Comparison of ENCODE assay signal across 18 mouse cellular contexts in the genomic region with DNA sequence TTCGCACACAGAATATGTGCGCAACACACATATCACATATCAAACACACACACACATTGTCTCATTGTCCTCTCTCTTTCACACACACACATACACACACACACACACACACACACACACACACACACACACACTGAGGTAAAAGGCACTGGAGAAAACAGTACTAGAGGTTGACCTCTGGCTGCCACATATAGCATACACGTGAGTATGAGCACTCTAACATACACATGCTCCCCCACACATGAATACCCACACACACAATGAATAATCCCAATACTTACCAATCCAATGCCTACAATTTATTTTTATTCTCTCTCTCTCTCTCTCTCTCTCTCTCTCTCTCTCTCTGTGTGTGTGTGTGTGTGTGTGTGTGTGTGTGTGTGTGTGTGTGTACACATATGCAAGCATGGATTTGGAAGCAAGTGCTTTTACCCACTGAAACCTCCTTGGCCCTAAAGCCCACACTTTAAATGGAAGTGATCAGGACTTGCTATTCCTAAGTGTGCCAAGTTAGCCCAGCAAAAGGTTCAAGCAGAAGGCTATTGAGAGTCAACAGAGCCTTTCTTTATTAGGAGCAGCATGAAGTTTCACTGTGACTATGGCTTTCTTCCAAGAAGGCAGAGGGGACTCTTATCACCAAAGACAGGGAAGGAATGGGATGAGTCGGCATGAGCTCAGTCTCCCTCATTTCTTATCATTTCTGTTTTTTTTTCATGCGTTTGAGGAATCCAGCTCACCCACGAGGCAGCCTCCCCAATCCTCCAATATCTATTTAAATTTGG. TPM values are rescaled to one million over a fixed set of nuclear protein-coding genes. Genes with fewer than 3 reads are reported as not detected.
DNase-seq lines count a peak whose midpoint lies in the region; ATAC-seq and TF ChIP-seq lines count a peak whose summit lies in the region.
"Had no signal": no experiment of that assay in that cellular context is flagged by ENCODE, and none has a peak within 500 bp of the region (broad histone marks: within the 10 kb centered on the region; RNA-seq: fewer than 3 reads in every experiment).

No protein-coding gene starts in this region.

- no peak for TF ChIP-seq CTCF in midbrain, postnatal 0 days (IDR thresholded peaks at IDR 0.05)
- TF ChIP-seq CTCF in bone marrow, adult 2 months (IDR thresholded peaks at IDR 0.05; ENCODE audit: control insufficient read depth, insufficient read depth, low read length) = no peak
- TF ChIP-seq CTCF in left cerebral cortex, adult 2 months (IDR thresholded peaks at IDR 0.05) = no peak

- peak; percentile 30 for DNase-seq in midbrain, postnatal 0 days (ENCODE audit: low spot score)
- no peak for DNase-seq in liver, embryonic 11.5 days (ENCODE audit: low spot score)
- peak; percentile 54 for DNase-seq in spleen, postnatal 10 days (ENCODE audit: low spot score in 2 of 2)
- DNase-seq in left cerebral cortex, adult 2 months (ENCODE audit: extremely low spot score in 1 of 2, low spot score in 2 of 2) = no peak
- DNase-seq in layer of hippocampus, adult 9-11 months = no peak
- DNase-seq: adrenal gland, postnatal 10 days; cerebellum, adult 11 months; forebrain, postnatal 0 days; gastrocnemius, postnatal 14 days; kidney, adult 2 months; kidney, postnatal 36 days; lung, postnatal 4 days; right cerebral cortex, adult 18-20 months had no signal

- H3K4me2 ChIP-seq in midbrain, postnatal 0 days (ENCODE audit: low read depth, low read length, poor library complexity, severe bottlenecking) = no peak overlapping the region
- no peak overlapping the region for H3K4me2 ChIP-seq in midbrain, embryonic 13.5 days (replicated peaks)
- peak overlapping the region; percentile 14 for H3K4me2 ChIP-seq in liver, embryonic 11.5 days
- H3K4me2 ChIP-seq: hindbrain, embryonic 15.5 days; neural tube, embryonic 13.5 days had no signal

- intact Hi-C loops in left cerebral cortex, adult 2 months (cut with DNase I) = no loop called here

- H3K27me3 ChIP-seq in midbrain, postnatal 0 days (ENCODE audit: insufficient read depth, low read length) = no peaks in the 10 kb centered on the region
- no peaks in the 10 kb centered on the region for H3K27me3 ChIP-seq in midbrain, embryonic 13.5 days
- H3K27me3 ChIP-seq in liver, embryonic 11.5 days (replicated peaks; ENCODE audit: control insufficient read depth, insufficient read depth, low read length) = no peaks in the 10 kb centered on the region
- H3K27me3 ChIP-seq: hindbrain, embryonic 15.5 days; neural tube, embryonic 13.5 days had no signal

- no peaks in the 10 kb centered on the region for H3K9me3 ChIP-seq in midbrain, postnatal 0 days (ENCODE audit: low read length)
- H3K9me3 ChIP-seq in midbrain, embryonic 13.5 days = no peaks in the 10 kb centered on the region
- no peaks in the 10 kb centered on the region for H3K9me3 ChIP-seq in liver, embryonic 11.5 days (ENCODE audit: control insufficient read depth, low read length)
- H3K9me3 ChIP-seq: hindbrain, embryonic 15.5 days; neural tube, embryonic 13.5 days had no signal

- no peaks in the 10 kb centered on the region for H3K4me1 ChIP-seq in midbrain, postnatal 0 days (ENCODE audit: insufficient read depth, low read length)
- no peaks in the 10 kb centered on the region for H3K4me1 ChIP-seq in midbrain, embryonic 13.5 days (replicated peaks)
- no peaks in the 10 kb centered on the region for H3K4me1 ChIP-seq in bone marrow, adult 2 months (ENCODE audit: control insufficient read depth, insufficient read depth, low read length)
- peaks cover 18% of the 10 kb centered on the region for H3K4me1 ChIP-seq in liver, embryonic 11.5 days (replicated peaks; ENCODE audit: control insufficient read depth, insufficient read depth, low read length)
- H3K4me1 ChIP-seq: hindbrain, embryonic 15.5 days; neural tube, embryonic 13.5 days had no signal

- no peak overlapping the region for H3K4me3 ChIP-seq in midbrain, postnatal 0 days (ENCODE audit: low read depth, low read length)
- H3K4me3 ChIP-seq in midbrain, embryonic 13.5 days (replicated peaks) = no peak overlapping the region
- H3K4me3 ChIP-seq in bone marrow, adult 2 months (replicated peaks; ENCODE audit: control insufficient read depth, low read depth, low read length) = no peak overlapping the region
- no peak overlapping the region for H3K4me3 ChIP-seq in liver, embryonic 11.5 days (ENCODE audit: low read depth, low read length)
- H3K4me3 ChIP-seq in left cerebral cortex, adult 2 months = no peak overlapping the region
- H3K4me3 ChIP-seq: hindbrain, embryonic 15.5 days; neural tube, embryonic 13.5 days had no signal

- no peak for TF ChIP-seq POLR2A in bone marrow, adult 2 months (IDR thresholded peaks at IDR 0.05; ENCODE audit: borderline replicate concordance, control insufficient read depth, low read depth, low read length)

- 77% methylated on average over 6 of the region's 6 CpGs for WGBS in midbrain, postnatal 0 days
- WGBS in midbrain, embryonic 13.5 days = 86% methylated on average over 6 of the region's 6 CpGs
- WGBS in bone marrow, adult 2 months = 64% methylated on average over 6 of the region's 6 CpGs
- WGBS in liver, embryonic 11.5 days = 54% methylated on average over 6 of the region's 6 CpGs

- no peak overlapping the region for H3K27ac ChIP-seq in midbrain, postnatal 0 days (ENCODE audit: low read depth, low read length)
- no peak overlapping the region for H3K27ac ChIP-seq in midbrain, embryonic 13.5 days
- peak overlapping the region; percentile 17; the same call in 1 of the 2 replicates for H3K27ac ChIP-seq in bone marrow, adult 2 months (ENCODE audit: control insufficient read depth, insufficient read depth, low read depth, low read length, poor library complexity)
- H3K27ac ChIP-seq in liver, embryonic 11.5 days (ENCODE audit: low read depth, low read length) = peak overlapping the region; percentile 35
- no peak overlapping the region for H3K27ac ChIP-seq in left cerebral cortex, adult 2 months
- H3K27ac ChIP-seq: hindbrain, embryonic 15.5 days; neural tube, embryonic 13.5 days had no signal

- no peak for ATAC-seq in midbrain, postnatal 0 days (ENCODE audit: low FRiP score)
- no peak for ATAC-seq in midbrain, embryonic 13.5 days
- ATAC-seq in liver, embryonic 11.5 days (replicated peaks; ENCODE audit: low FRiP score) = peak; percentile 63
- ATAC-seq: forebrain, postnatal 0 days had no signal

- H3K36me3 ChIP-seq in midbrain, postnatal 0 days (ENCODE audit: insufficient read depth, low read length) = no peaks in the 10 kb centered on the region
- H3K36me3 ChIP-seq in midbrain, embryonic 13.5 days = no peaks in the 10 kb centered on the region
- H3K36me3 ChIP-seq in liver, embryonic 11.5 days (ENCODE audit: control insufficient read depth, insufficient read depth, low read length) = no peaks in the 10 kb centered on the region
- H3K36me3 ChIP-seq: hindbrain, embryonic 15.5 days; neural tube, embryonic 13.5 days had no signal

- no peak overlapping the region for H3K9ac ChIP-seq in midbrain, postnatal 0 days (replicated peaks; ENCODE audit: low read length, poor library complexity, severe bottlenecking)
- no peak overlapping the region for H3K9ac ChIP-seq in midbrain, embryonic 13.5 days (replicated peaks)
- H3K9ac ChIP-seq in liver, embryonic 11.5 days (ENCODE audit: low read depth, low read length) = no peak overlapping the region; the same call in 1 of the 2 replicates
- H3K9ac ChIP-seq: forebrain, postnatal 0 days; hindbrain, embryonic 15.5 days; neural tube, embryonic 13.5 days had no signal

RNA-seq across cellular contexts. Expression of gene Mkrn1, which starts 8.9 kb away (rescaled TPM):
- total RNA-seq in midbrain, postnatal 0 days (2014; rRNA removed) = 201 and 269 TPM in 2 replicates
- polyA plus RNA-seq in midbrain, postnatal 0 days (2015; fragmentation: Nextera tagmentation; extraction: Ambion mirVana) = 232 and 238 TPM in 2 replicates
- 242 and 259 TPM in 2 replicates for polyA plus RNA-seq in midbrain, embryonic 13.5 days (2015; fragmentation: Nextera tagmentation; extraction: Ambion mirVana)
- 291 and 446 TPM in 2 replicates for polyA plus RNA-seq in bone marrow, adult 2 months (2011; ENCODE audit: insufficient read depth, insufficient read length, low replicate concordance, missing spikeins)
- polyA plus RNA-seq in liver, embryonic 11.5 days (2014; fragmentation: Nextera tagmentation; extraction: Ambion mirVana) = 50.8 and 53.5 TPM in 2 replicates
- total RNA-seq in left cerebral cortex, adult 2 months (2021) = 100 to 1,000 TPM; 132 to 136 TPM

RNA-seq across cellular contexts. Expression of gene Rab19, which starts 48.2 kb away (rescaled TPM):
- 0.24 TPM in 1 of 2 replicates, not detected in the other for total RNA-seq in midbrain, postnatal 0 days (2014; rRNA removed)
- polyA plus RNA-seq in midbrain, postnatal 0 days (2015; fragmentation: Nextera tagmentation; extraction: Ambion mirVana) = 0.25 TPM in 1 of 2 replicates, not detected in the other
- polyA plus RNA-seq in midbrain, embryonic 13.5 days (2015; fragmentation: Nextera tagmentation; extraction: Ambion mirVana) = 0.23 and 0.34 TPM in 2 replicates
- 2.3 and 2.9 TPM in 2 replicates for polyA plus RNA-seq in bone marrow, adult 2 months (2011; ENCODE audit: insufficient read depth, insufficient read length, low replicate concordance, missing spikeins)
- polyA plus RNA-seq in liver, embryonic 11.5 days (2014; fragmentation: Nextera tagmentation; extraction: Ambion mirVana) = 0.27 and 0.64 TPM in 2 replicates
- not detected for total RNA-seq in left cerebral cortex, adult 2 months (2021)
- total RNA-seq: forebrain, postnatal 0 days; gastrocnemius, postnatal 14 days had no signal
- polyA plus RNA-seq: cortical plate, adult 2 months; neural tube, embryonic 13.5 days had no signal

RNA-seq across cellular contexts. Expression of gene Slc37a3, which starts 51.7 kb away (rescaled TPM):
- total RNA-seq in midbrain, postnatal 0 days (2014; rRNA removed) = 38.1 and 46.8 TPM in 2 replicates
- 54.6 and 55.4 TPM in 2 replicates for polyA plus RNA-seq in midbrain, postnatal 0 days (2015; fragmentation: Nextera tagmentation; extraction: Ambion mirVana)
- 59.8 and 60.2 TPM in 2 replicates for polyA plus RNA-seq in midbrain, embryonic 13.5 days (2015; fragmentation: Nextera tagmentation; extraction: Ambion mirVana)
- 9.4 and 13.6 TPM in 2 replicates for polyA plus RNA-seq in bone marrow, adult 2 months (2011; ENCODE audit: insufficient read depth, insufficient read length, low replicate concordance, missing spikeins)
- 14.8 and 16.2 TPM in 2 replicates for polyA plus RNA-seq in liver, embryonic 11.5 days (2014; fragmentation: Nextera tagmentation; extraction: Ambion mirVana)
- total RNA-seq in left cerebral cortex, adult 2 months (2021) = 10 to 100 TPM; 68.1 to 73.1 TPM

Comparison
In these comparisons a context has a peak if more than half of its experiments do, and no peak if none do; other contexts are left out.
1. DNase-seq: peak in midbrain, postnatal 0 days (single experiment) and spleen, postnatal 10 days (2 of 2); none in liver, embryonic 11.5 days (single experiment), left cerebral cortex, adult 2 months (0 of 2) and layer of hippocampus, adult 9-11 months (single experiment).
2. H3K27ac ChIP-seq: peak in bone marrow, adult 2 months (single experiment) and liver, embryonic 11.5 days (single experiment); none in midbrain, postnatal 0 days (single experiment), midbrain, embryonic 13.5 days (single experiment) and left cerebral cortex, adult 2 months (single experiment).